Mouse (Mus musculus): ENCODE data around the gene Cpne8. TPM values are rescaled to one million over a fixed set of nuclear protein-coding genes. Genes with fewer than 3 reads are reported as not detected.
"Not testable (repeated sequence)": the region's sequence is repeated elsewhere in the genome, so short reads cannot be mapped to it uniquely, and the experiment has no call there.

Cpne8 gene
- polyA plus RNA-seq, 1 experiment from 2014 or later = 4.6 TPM

DNA sequence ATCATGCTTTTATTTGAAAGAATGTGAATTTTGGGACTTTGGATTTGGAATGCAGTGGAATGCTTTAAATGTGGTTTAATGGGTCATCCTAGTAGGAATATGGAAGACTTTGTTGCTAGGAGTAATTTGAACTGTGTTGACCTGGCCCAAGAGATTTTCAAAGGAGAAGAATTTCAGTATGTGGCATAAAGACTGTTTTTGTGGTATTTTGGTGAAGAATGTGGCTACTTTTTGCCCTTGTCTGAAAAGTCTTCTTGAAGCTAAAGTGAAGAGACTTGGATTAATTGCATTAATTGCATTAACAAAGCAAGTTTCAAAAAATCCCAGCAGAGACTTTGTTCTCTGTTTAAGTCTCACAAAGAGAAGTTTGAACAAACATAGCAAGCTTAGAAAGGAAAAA, 208.7 kb downstream of the Cpne8 start:
- H3K27me3 ChIP-seq (ENCODE audit: control insufficient read depth, insufficient read depth, low read length); H3K9me3 ChIP-seq (ENCODE audit: control insufficient read depth, low read length); H3K36me3 ChIP-seq (ENCODE audit: control insufficient read depth, insufficient read depth, low read length); DNase-seq (ENCODE audit: low spot score); ATAC-seq (ENCODE audit: insufficient read depth, low FRiP score, low TSS enrichment); H3K27ac ChIP-seq (ENCODE audit: low read depth, low read length); H3K4me3 ChIP-seq (ENCODE audit: low read depth, low read length); H3K4me2 ChIP-seq (ENCODE audit: low read depth); H3K9ac ChIP-seq (ENCODE audit: low read length); H3K4me1 ChIP-seq (ENCODE audit: control insufficient read depth, insufficient read depth, low read length): not testable (repeated sequence)

- DNase-seq (ENCODE audit: low spot score) (no peak), ATAC-seq (ENCODE audit: insufficient read depth, low FRiP score, low TSS enrichment) (no peak)
- no peaks in the 10 kb centered on the region for H3K4me1 ChIP-seq (ENCODE audit: control insufficient read depth, insufficient read depth, low read length)
- no peaks in the 10 kb centered on the region for H3K27me3 ChIP-seq (ENCODE audit: control insufficient read depth, insufficient read depth, low read length)
- no peak overlapping the region for H3K9ac ChIP-seq (ENCODE audit: low read length)
- no peak overlapping the region for H3K4me3 ChIP-seq (ENCODE audit: low read depth, low read length)
- no peak overlapping the region for H3K4me2 ChIP-seq (ENCODE audit: low read depth)
- no peaks in the 10 kb centered on the region for H3K36me3 ChIP-seq (ENCODE audit: control insufficient read depth, insufficient read depth, low read length)
- no peak overlapping the region for H3K27ac ChIP-seq (ENCODE audit: low read depth, low read length)
- H3K9me3 ChIP-seq (ENCODE audit: control insufficient read depth, low read length) = no peaks in the 10 kb centered on the region
- WGBS = 82% methylated on average over 2 of the region's 2 CpGs
Measured at GRCm38 (mm10) chr15:90463281-90463680, 216.0 kb downstream of the Cpne8 start.

DNA sequence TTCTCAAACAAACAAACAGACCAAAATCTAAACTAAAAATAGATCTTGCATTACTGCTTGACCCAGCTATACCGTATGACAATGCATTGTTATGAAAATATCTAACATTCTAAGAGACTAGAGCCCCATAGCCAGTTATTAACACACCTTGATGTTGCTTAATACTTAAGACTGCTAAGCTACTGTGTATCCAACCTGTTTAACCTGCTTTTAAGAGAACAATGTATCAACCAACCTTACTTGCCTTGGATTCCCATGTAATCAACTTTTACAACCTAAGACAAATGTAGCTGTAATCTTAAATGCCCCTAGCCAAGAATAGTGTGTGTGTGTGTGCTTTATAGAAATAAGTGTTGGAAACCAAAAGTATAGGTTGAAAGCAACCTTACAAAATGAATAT, 233.2 kb downstream of the Cpne8 start:
- ATAC-seq (ENCODE audit: insufficient read depth, low FRiP score, low TSS enrichment) (no peak), DNase-seq (ENCODE audit: low spot score) (no peak)
- H3K4me3 ChIP-seq (ENCODE audit: low read depth, low read length) = no peak overlapping the region
- WGBS = 84% methylated on average over 1 of the region's 1 CpGs
- no peak overlapping the region for H3K27ac ChIP-seq (ENCODE audit: low read depth, low read length)
- no peak overlapping the region for H3K9ac ChIP-seq (ENCODE audit: low read length)
- no peaks in the 10 kb centered on the region for H3K9me3 ChIP-seq (ENCODE audit: control insufficient read depth, low read length)
- no peak overlapping the region for H3K4me2 ChIP-seq (ENCODE audit: low read depth)
- H3K4me1 ChIP-seq (ENCODE audit: control insufficient read depth, insufficient read depth, low read length) = no peaks in the 10 kb centered on the region
- no peaks in the 10 kb centered on the region for H3K27me3 ChIP-seq (ENCODE audit: control insufficient read depth, insufficient read depth, low read length)
- no peaks in the 10 kb centered on the region for H3K36me3 ChIP-seq (ENCODE audit: control insufficient read depth, insufficient read depth, low read length)
